Mouse (Mus musculus): ENCODE results near the gene Cma2. TPM values are rescaled to one million over a fixed set of nuclear protein-coding genes. Genes with fewer than 3 reads are reported as not detected.

Cma2 gene
- not detected in 2 replicates for polyA plus RNA-seq (2015; fragmentation: Nextera tagmentation; extraction: Ambion mirVana)

DNA sequence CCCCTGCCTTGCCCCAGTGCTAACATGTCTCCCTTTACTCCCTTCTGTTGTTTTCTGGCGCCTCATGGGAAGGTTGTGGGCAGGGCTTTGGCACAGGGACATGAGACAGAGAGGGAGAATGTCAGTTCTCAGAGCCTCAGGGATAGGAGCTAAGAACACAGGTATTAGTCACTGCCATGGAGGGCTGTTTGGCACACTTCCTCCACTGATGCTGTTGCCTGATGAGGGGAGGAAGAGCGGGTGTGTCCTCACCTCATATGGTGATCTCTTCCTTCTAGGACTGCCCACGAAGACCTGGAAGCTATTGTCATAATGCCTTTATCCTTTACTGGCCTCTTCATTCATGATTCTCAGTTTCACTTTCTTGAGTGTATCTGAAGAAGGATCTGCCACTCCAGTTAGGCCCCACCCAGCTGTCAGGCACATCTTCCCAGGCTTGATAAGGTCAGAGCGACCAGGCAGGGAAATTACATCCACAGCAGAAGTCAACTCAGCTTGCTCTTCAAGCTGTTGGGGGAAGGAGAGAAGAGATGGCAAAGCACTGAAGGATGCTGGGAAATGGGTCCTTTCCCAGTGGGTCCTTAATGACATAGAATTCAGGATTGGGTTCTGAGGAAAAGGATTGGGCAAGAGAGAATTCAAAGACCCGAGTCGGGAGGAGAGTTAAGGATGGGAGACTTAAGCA lies at the start of gene Cma2:
TSS of gene Cma2 (plus strand) at position 635 of the 685 bp plus-strand sequence.
- Histone ChIP-seq H3K36me3 (ENCODE audit: insufficient read depth, low read length) (no peaks in the 10 kb centered on the region), H3K4me1 (replicated peaks; ENCODE audit: insufficient read depth, low read length) (no peaks in the 10 kb centered on the region), H3K9me3 (replicated peaks; ENCODE audit: low read length) (no peaks in the 10 kb centered on the region), H3K27ac (no peak within 1 kb of the TSS), H3K4me3 (replicated peaks; ENCODE audit: low read depth, low read length) (no peak within 1 kb of the TSS), H3K4me2 (ENCODE audit: low read length) (no peak within 1 kb of the TSS), H3K9ac (ENCODE audit: low read depth, low read length) (no peak within 1 kb of the TSS), H3K27me3 (ENCODE audit: insufficient read depth, low read length) (no peaks in the 10 kb centered on the region)
- ATAC-seq (replicated peaks; ENCODE audit: low FRiP score, low read depth) (no peak), DNase-seq (ENCODE audit: low spot score) (no peak)
- 92% methylated on average over 6 of the region's 6 CpGs for WGBS
- no peak for TF ChIP-seq CTCF (IDR thresholded peaks at IDR 0.05; ENCODE audit: low read depth)

- Histone ChIP-seq H3K4me2 (ENCODE audit: low read length) (no peak overlapping the region), H3K27ac (no peak overlapping the region), H3K9me3 (replicated peaks; ENCODE audit: low read length) (no peaks in the 10 kb centered on the region), H3K4me3 (replicated peaks; ENCODE audit: low read depth, low read length) (no peak overlapping the region), H3K9ac (ENCODE audit: low read depth, low read length) (no peak overlapping the region), H3K36me3 (ENCODE audit: insufficient read depth, low read length) (no peaks in the 10 kb centered on the region), H3K27me3 (ENCODE audit: insufficient read depth, low read length) (no peaks in the 10 kb centered on the region), H3K4me1 (replicated peaks; ENCODE audit: insufficient read depth, low read length) (no peaks in the 10 kb centered on the region)
- DNase-seq (ENCODE audit: low spot score): peak; percentile 48
- TF ChIP-seq CTCF (IDR thresholded peaks at IDR 0.05; ENCODE audit: low read depth): peak; percentile 63
- WGBS: 18% methylated on average over 1 of the region's 1 CpGs
- ATAC-seq (replicated peaks; ENCODE audit: low FRiP score, low read depth): no peak
Observed at GRCm38 (mm10) chr14:55905518-55905917, 45.3 kb upstream of the Cma2 start.

DNA sequence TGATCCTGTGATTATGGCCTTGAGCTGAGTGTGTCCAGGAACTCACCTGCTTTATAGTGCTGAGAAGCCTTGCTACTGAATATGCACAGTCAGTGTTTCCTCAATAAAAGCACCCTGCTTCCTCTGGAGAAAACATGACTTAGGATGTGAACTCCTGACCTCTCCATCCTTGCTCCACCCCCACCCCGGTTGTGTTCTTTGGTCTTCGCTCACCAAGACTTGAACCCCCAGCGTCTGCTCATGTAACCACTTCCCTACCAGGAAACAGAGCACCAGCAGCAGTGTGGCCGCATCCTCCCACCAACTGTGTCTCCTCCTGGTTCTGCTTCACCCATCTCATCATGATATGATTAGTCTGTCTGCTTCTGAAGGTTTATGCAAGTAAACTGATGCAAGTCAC lies 37.4 kb upstream of the Cma2 start:
- 32% methylated on average over 4 of the region's 4 CpGs for WGBS
- no peak overlapping the region for H3K4me3 ChIP-seq (replicated peaks; ENCODE audit: low read depth, low read length)
- H3K4me1 ChIP-seq (replicated peaks; ENCODE audit: insufficient read depth, low read length): no peaks in the 10 kb centered on the region
- H3K4me2 ChIP-seq (ENCODE audit: low read length): no peak overlapping the region
- no peak overlapping the region for H3K9ac ChIP-seq (ENCODE audit: low read depth, low read length)
- no peaks in the 10 kb centered on the region for H3K9me3 ChIP-seq (replicated peaks; ENCODE audit: low read length)
- no peak for TF ChIP-seq CTCF (IDR thresholded peaks at IDR 0.05; ENCODE audit: low read depth)
- H3K36me3 ChIP-seq (ENCODE audit: insufficient read depth, low read length): no peaks in the 10 kb centered on the region
- no peak for DNase-seq (ENCODE audit: low spot score)
- ATAC-seq (replicated peaks; ENCODE audit: low FRiP score, low read depth): no peak
- no peak overlapping the region for H3K27ac ChIP-seq
- no peaks in the 10 kb centered on the region for H3K27me3 ChIP-seq (ENCODE audit: insufficient read depth, low read length)

- ATAC-seq (replicated peaks; ENCODE audit: low FRiP score, low read depth): peak; percentile 69
- WGBS: 36% methylated on average over 14 of the region's 14 CpGs
Observed at GRCm38 (mm10) chr14:55918240-55919082, 32.3 kb upstream of the Cma2 start.

DNA sequence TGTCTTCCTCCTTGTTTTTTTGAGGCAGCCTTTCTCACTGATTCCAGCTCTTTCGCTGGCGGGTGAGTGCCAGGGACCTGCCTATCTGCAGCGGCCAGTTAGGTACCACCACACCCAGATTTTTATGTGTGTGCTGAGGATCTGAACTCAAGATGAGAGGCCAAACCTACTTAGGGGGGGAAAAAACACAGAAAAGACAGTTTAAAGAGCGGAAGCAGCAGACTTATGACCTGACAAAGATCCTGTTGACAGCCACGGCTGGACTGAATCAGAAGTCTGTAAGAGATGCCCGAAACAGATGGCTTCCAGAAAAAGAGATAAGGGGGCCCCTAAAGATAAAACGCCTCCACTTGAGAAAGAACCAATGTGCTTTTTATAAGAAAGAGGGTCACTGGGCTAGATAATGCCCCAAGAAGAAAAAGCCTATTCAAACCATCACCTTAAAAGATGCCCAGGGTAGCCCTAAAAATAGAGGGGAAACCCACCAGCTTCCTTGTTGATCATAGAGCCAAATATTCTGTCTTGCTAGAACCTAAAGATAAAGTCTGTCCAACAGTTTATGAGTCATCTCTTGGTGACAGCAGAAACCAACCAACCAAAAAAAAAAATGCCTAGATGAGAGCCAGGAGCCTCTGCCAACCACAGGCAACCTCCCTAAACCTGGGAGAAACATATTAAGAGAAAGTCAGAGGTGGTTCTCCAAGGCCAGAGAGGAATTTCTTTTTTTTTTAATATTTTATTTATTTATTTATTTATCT lies 28.1 kb upstream of the Cma2 start:
- Histone ChIP-seq H3K4me2 (ENCODE audit: low read length) (no peak overlapping the region), H3K27ac (no peak overlapping the region), H3K4me1 (replicated peaks; ENCODE audit: insufficient read depth, low read length) (no peaks in the 10 kb centered on the region), H3K9ac (ENCODE audit: low read depth, low read length) (no peak overlapping the region), H3K9me3 (replicated peaks; ENCODE audit: low read length) (no peaks in the 10 kb centered on the region), H3K27me3 (ENCODE audit: insufficient read depth, low read length) (no peaks in the 10 kb centered on the region), H3K4me3 (replicated peaks; ENCODE audit: low read depth, low read length) (no peak overlapping the region), H3K36me3 (ENCODE audit: insufficient read depth, low read length) (no peaks in the 10 kb centered on the region)
- DNase-seq (ENCODE audit: low spot score) (peak; percentile 23), ATAC-seq (replicated peaks; ENCODE audit: low FRiP score, low read depth) (no peak)
- no peak for TF ChIP-seq CTCF (IDR thresholded peaks at IDR 0.05; ENCODE audit: low read depth)
- 45% methylated on average over 7 of the region's 7 CpGs for WGBS

More at GRCm38 (mm10) chr14:55918240-55919082, 32.3 kb upstream of the Cma2 start:
- H3K4me1 ChIP-seq (replicated peaks; ENCODE audit: insufficient read depth, low read length): no peaks in the 10 kb centered on the region
- TF ChIP-seq CTCF (IDR thresholded peaks at IDR 0.05; ENCODE audit: low read depth): peak; percentile 95
- H3K9ac ChIP-seq (ENCODE audit: low read depth, low read length): no peak overlapping the region
- H3K9me3 ChIP-seq (replicated peaks; ENCODE audit: low read length): no peaks in the 10 kb centered on the region
- no peak overlapping the region for H3K4me2 ChIP-seq (ENCODE audit: low read length)
- H3K36me3 ChIP-seq (ENCODE audit: insufficient read depth, low read length): no peaks in the 10 kb centered on the region
- no peak overlapping the region for H3K4me3 ChIP-seq (replicated peaks; ENCODE audit: low read depth, low read length)
- peak; percentile 96 for DNase-seq (ENCODE audit: low spot score)
- H3K27ac ChIP-seq: no peak overlapping the region
- no peaks in the 10 kb centered on the region for H3K27me3 ChIP-seq (ENCODE audit: insufficient read depth, low read length)

GRCm38 (mm10) chr14:55926847-55927246 lies 23.9 kb upstream of the Cma2 start:
- ATAC-seq (replicated peaks; ENCODE audit: low FRiP score, low read depth) (no peak), DNase-seq (ENCODE audit: low spot score) (no peak)
- Histone ChIP-seq H3K9me3 (replicated peaks; ENCODE audit: low read length) (no peaks in the 10 kb centered on the region), H3K36me3 (ENCODE audit: insufficient read depth, low read length) (no peaks in the 10 kb centered on the region), H3K4me2 (ENCODE audit: low read length) (no peak overlapping the region), H3K9ac (ENCODE audit: low read depth, low read length) (no peak overlapping the region), H3K4me1 (replicated peaks; ENCODE audit: insufficient read depth, low read length) (no peaks in the 10 kb centered on the region), H3K27ac (no peak overlapping the region), H3K27me3 (ENCODE audit: insufficient read depth, low read length) (no peaks in the 10 kb centered on the region), H3K4me3 (replicated peaks; ENCODE audit: low read depth, low read length) (no peak overlapping the region)
- TF ChIP-seq CTCF (IDR thresholded peaks at IDR 0.05; ENCODE audit: low read depth): no peak
- 82% methylated on average over 4 of the region's 4 CpGs for WGBS
